Mouse (Mus musculus) G1E-ER4 (cell line): ENCODE results near the gene Prune2. TPM values are rescaled to one million over a fixed set of nuclear protein-coding genes. Genes with fewer than 3 reads are reported as not detected.

Experiments
- GATA1 ChIP-seq: IDR thresholded peaks from one replicate; pipeline ENCODE4 v1.8.0; 2012; ENCODE audit warnings: low read length, inconsistent platforms
- polyA plus RNA-seq: library from polyadenylated mRNA; stranded (reverse); fragments of >175 nt; gene quantifications from 2 replicates; pipeline ENCODE4 v1.2.3, GENCODE M21; 2012

The Prune2 gene
- polyA plus RNA-seq, 1 experiment = not detected

DNA sequence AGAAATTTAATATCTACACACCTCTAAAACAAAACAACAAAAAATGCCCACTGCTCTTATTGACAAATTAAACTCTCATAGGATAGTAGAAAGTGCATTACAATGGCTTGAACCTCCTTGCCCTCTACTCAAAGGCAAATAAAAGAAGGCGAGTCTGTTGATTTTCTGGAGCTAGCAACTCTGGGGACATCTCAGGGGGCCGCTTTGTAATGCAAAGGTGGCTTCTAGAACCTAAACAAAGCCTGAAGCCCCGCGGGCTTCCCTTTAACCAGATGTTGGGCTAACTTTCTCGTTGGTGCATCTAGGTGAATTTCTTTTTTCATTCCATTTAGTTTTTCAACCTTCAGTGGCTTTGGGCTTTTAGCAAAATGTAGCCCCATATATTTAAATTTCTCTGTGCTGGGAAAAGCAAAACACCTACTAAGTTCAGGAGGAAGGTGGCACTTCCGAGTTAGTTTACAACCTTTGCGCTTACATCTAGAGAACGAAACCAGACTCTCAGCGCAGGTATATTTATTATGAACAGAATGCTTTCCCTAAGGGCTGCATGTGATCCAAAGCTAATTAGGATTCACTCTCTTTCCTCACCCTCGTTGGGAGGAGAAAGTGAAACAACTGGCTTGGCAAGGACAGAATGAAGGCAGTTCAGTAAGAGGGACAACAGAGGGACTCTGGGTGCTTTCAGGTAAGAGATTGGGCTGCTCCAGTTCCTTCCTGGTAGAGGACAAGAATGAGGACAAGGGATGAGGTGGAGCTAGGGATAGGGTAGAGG lies 182.4 kb downstream of the Prune2 start:
- TF ChIP-seq GATA1 = no peak

DNA sequence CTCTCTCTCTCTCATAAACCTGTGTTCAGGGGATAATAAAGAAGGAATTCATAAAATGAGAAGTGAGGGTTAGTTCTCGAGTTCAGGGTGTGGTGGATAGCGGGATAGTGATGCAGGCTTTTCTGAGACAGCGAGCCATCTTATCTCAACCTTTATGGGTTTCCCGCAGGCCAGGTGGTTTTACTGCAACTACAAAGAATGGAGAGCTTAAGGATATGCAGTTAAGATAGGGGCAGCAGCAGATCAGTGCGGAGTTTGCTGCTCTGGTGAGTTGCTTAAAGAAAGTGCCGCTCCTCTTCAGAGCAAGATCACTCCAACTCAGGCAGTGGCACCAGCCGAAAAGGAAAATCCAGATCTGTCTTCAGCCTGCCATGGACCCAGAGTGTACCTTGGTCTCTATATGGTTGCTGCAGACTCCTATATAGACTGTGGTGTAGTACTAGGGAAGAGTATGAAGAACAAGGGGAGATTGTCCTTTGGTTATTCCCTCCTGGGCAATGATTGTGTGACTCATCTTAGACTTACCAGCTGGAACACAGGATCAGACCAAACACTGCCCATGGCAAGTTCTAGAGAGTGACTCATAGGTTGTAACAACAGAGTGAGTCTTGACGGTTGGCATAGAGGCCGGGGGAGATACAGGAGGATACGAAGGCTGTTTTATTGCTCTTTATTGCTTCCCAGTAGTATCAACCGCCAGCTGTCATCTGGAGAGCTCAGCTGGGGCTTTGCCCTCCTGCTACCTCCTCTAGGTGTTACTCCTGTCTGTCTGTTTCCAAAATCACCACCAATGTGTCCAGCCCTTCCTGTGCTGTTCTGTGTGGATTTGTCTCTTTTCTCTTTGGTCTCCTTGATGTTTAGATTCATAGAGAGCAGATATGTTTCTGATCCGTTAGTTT lies 184.3 kb downstream of the Prune2 start:
- no peak for TF ChIP-seq GATA1

DNA sequence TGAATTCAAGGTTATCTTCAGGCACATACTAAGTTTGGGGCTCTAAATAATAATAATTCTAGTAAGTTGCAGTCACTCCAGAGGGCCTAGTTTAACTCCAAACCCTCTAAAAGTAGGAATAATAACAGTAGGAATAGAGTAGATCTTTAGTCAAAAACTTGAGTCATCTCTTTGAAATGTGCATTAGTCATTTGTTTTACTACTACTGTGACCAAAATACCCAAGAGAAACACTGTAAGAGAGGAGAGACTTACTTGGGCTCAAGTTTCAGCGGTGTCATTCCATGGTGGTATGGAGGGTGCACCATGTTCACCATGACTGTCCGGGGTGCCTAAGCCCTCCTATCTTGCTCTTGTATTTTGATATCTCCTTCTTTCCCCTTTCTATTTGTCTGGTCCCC lies 187.3 kb downstream of the Prune2 start:
- TF ChIP-seq GATA1 = no peak

DNA sequence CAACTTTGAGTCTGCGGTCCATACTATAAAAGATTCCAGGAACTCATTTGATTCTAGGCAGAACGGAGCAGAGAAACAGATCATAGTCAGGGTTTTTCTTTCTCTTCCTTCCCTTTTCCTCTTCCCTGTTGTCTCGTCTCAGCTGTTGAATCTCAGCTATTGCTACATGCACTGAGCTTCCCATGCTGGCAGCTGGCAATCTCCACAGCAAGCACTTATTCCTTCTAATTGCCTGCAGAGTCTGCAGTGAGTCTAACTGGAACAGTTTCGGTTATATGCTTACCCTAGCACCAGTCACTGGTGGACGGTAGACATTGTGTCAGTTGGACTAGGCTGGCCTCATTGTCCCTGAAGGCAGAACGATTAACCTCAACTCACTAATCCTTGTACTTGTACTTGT lies 188.3 kb downstream of the Prune2 start:
- TF ChIP-seq GATA1 = no peak

DNA sequence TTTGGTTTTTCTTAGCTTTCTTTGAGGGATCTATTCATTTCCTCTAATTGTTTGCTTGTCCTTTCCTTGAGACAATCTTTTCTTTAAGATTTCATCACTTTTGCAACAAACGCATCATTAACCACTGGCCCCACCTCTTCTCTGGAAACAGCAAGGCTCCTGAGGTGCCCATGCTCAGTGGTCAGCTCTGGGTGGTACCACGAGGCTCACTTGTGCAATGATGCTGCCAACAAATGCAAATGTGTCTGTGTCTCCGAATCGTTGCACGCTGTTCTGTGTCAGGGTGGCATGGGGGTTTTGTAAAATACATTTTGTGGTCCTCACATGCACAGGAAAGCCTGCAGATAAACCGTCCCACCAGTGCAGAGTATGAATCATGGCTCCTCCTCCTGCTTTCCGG lies 194.1 kb downstream of the Prune2 start:
- TF ChIP-seq GATA1 = no peak

DNA sequence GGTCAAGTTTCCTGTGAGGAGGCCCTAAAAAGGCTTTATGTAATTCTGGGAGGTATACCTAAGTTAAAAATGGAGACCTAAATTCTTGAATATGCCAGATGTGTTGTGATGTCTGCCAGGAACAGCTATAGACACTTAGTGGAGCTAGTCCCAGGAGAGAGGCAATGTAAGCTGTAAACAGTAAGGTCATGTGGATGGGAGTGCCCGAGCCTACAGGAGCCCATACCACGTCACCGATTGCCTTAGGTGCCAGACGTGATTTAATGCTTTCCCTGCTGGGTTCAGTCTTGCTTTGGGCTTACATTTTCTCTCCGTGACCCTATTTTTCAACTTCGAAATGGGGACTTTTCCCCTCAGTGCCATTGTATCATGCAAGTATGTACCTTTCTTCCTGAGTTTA lies 195.9 kb downstream of the Prune2 start:
- no peak for TF ChIP-seq GATA1

DNA sequence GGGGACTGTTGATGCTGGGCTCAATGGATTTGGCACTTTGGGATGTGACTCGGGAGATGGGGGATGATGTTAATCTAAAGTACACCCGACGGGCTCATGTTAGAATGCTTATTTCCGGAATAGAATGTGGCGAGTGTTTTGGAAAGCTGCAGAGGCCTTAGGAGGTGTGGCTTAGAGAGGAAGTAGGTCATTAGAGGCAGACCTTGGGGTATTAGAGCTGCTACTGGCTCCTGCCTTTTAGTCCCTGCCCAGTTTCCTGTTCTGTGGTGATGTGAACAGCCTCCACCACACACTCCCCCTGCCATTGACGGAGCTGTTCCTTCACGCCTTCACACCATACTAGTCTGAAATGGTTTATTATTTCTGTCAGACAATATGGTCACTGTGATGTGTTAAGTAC lies 196.5 kb downstream of the Prune2 start:
- no peak for TF ChIP-seq GATA1

DNA sequence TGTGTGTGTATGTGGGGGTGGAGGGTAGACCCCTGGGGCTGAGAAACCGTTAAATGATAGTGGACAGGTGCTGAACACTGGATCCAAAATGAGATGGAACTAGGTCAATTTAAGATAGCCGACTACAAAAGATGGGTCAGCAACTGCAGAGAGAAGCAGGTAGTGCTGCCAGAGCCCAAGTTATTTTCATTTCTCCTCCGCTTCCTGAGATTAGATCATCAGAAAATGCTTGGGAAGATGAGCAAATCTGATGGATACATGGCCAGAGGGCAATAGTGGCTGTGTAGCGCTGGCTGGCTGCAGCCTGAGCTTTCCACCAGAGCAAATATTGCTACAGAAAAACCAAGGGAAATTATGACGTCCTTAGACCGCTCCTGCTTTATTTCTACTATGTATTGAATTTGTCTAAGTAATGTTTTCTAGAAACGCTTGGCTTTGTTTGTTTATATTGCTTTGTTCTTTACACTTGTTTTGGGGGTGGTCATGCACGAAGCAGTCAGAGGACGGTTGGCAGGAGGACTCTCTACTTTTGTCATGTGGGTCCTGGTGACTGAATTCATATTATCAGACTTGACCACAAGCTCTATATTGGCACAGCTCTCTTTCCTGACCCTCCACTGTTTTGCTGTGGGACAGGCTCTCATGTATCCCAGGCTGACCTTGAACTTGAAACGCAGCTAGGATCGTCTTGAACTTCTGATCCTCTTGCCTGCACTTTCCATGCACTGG lies 198.2 kb downstream of the Prune2 start:
- TF ChIP-seq GATA1 = no peak

DNA sequence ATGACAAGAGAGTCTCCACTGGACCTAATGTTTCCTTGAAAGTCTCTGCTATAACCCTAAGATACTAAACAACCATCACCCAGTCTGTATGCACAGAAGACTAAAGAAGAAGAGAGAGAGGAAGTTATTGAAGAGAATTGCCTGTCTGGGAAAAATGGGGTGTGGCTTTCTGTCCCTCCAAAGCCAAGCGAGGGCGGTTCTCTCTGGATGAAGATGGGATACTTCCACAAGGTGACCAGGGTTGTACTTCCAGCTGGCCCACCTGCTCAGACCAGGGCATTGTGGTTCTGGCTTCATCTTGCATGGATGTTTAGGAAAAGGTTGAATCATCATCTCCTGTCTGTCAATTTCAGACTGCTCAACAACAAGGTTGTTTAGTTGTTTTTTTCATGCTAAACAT lies 199.3 kb downstream of the Prune2 start:
- TF ChIP-seq GATA1 = no peak

DNA sequence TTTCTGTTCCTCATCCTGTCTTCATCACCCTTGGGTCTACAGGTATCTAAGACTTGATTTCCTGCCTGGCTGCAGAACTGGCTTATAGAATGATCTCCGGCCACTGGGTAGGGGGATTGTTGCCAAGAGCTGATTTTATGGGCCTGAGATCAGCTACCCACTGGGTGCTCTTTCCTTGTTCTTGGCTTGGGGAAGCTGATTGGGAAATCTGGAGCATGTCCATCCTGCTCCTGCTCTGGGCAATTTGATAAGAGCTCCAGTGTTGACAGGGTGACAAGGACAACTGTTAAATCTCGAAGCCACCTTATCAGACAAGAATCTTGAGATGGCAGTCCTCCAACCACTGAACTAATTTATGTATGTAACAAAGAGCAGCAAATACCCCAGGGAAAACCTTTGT lies 203.8 kb downstream of the Prune2 start:
- no peak for TF ChIP-seq GATA1

DNA sequence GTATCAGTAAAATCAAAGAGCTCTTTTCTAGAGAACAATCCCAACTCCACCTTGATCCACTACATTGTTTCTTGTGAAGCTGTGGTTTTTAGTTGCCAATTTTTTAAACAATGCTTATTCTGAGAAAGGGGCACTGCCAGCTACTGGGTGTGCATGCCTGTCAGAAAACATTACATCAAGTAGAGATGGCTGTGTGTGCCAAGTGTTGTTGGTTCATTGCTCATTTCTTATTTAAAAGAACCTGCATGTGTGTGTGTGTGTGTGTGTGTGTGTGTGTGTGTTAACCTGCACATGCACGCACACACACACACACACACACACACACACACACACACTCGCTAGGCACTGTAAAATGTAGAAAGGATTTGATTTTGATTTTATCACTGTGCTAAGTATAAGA lies 204.3 kb downstream of the Prune2 start:
- TF ChIP-seq GATA1 = no peak

DNA sequence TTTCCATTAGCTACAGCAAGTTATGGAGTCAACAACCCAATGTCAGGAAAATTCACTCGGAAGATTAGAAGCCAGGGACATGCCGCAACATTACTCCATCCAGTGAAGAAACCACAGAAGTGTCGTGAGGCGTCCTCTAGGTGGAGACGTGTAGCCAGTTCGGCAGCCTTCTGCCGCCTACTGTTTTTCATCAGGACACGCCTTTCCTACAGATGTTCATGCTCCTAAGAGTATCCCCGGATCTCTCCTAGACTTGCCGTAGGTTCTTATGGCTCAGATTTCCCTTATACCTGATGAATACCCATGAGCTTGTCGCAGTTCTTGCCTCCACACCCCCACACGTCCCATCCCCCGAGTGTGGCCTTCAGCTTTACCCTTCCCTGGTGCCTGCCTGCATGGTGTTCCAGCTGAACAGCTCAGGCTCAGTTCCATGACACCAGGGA lies 207.6 kb downstream of the Prune2 start:
- no peak for TF ChIP-seq GATA1

DNA sequence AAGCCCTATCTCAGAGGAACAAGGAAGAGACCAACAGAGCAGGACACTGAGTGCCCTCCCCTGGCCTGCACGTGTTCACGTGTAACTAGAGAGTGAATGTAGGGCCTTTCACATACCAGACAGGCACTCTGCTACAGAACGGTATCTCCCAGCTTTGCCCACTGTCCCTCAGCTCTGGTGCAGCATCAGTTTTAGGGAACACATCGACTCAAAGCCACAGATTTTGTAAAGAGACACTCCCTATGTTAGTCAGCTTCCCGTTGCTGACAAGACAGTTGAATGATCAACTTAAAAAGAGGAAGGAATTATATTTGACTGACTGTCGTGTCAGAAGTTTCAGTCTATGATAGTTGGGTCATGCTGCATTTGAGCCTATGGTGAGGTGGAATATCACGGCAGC lies 210.4 kb downstream of the Prune2 start:
- no peak for TF ChIP-seq GATA1

DNA sequence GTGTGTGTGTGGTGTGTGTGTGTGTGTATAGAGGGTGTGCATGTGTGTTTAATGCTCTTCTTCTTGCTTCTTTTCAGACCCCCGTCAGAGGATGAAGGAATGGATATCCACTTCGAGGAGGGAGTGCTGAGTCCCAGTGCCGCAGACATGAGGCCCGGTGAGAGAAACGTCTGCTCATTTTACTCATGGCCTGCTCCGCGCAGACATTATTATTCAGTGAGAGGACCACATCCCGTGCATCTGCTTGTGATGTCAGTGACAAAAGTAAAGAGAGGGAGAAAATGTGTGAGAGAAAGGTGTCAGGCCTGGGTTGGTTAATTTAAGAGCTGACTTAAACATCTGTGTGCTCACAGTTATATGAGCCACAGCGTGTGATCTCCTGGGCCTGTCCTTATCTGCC lies 212.3 kb downstream of the Prune2 start:
- TF ChIP-seq GATA1 = no peak

DNA sequence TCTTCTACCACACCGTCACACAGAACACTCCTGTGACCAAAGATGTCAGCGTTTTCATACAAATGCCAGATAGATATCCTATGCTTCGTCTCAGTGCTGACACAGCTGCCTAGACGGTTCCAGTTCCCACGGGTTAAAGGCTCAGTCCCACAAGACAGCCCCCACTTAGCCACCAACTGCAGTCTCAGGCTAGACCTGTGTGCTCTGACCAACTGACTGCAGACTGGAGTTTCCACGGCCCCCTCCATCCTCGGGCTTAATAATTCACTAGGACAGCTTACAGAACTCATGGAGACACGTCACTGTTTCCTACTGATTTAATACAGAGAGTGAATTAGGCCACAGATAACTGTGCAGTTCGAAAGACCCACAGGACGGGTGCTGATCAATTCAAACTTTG lies 213.8 kb downstream of the Prune2 start:
- TF ChIP-seq GATA1 = no peak

DNA sequence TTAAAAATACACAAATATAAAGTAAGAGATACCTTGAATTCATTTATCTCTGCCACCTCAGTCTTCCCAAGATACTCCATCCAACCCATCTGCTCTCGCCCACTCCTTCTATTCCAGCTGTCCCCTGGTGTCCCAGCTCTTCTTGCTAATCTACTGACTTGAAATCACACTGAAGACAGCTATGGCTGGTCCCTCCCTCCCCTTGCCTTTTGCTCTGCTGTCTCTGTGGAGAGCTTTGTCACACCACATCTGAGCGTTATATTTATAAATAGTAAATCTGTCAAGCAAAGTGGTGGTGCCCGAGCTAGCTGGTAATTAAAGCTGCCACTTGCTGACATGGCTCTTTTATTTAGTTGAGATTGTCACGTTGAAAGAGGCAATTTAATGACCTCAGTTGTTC lies 224.6 kb downstream of the Prune2 start:
- TF ChIP-seq GATA1 = no peak
